Mouse (Mus musculus): ENCODE measurements around the gene Rhno1.
A peak's percentile ranks its signal among the peaks of the same experiment; 100 is the strongest.
"Not testable (repeated sequence)": the region's sequence is repeated elsewhere in the genome, so short reads cannot be mapped to it uniquely, and the experiment has no call there.

Rhno1 gene

GRCm38 (mm10) chr6:128362381-128363006 lies at the start of gene Rhno1, which contains the start of gene Foxm1:
Rhno1 (minus strand) TSS chr6:128362911.
Foxm1 (plus strand) TSS chr6:128362967.
- peak; percentile 93 for DNase-seq

- peak; percentile 87 to 92 for DNase-seq
These were observed 48.4 kb upstream of the Rhno1 start for GRCm38 (mm10) chr6:128411115-128411514.

GRCm38 (mm10) chr6:128410305-128410704 lies 47.6 kb upstream of the Rhno1 start:
- DNase-seq: no peak

- no peak for DNase-seq
These were observed 45.9 kb upstream of the Rhno1 start for GRCm38 (mm10) chr6:128408544-128409125.

GRCm38 (mm10) chr6:128404708-128405107 lies 42.0 kb upstream of the Rhno1 start:
- DNase-seq: peak; percentile 32 to 35

- peak; percentile 77 to 82 for DNase-seq
These were observed 36.9 kb upstream of the Rhno1 start for GRCm38 (mm10) chr6:128399421-128400185.

GRCm38 (mm10) chr6:128398996-128399395 lies 36.3 kb upstream of the Rhno1 start, which contains the start of gene Nrip2:
Nrip2 (plus strand) TSS chr6:128399296.
- DNase-seq: no peak

- no peak for DNase-seq
These were observed 35.0 kb upstream of the Rhno1 start for GRCm38 (mm10) chr6:128397574-128398261.

- no peak for DNase-seq
These were observed 28.0 kb upstream of the Rhno1 start for GRCm38 (mm10) chr6:128390683-128391082.

- no peak for DNase-seq
These were observed 26.5 kb upstream of the Rhno1 start for GRCm38 (mm10) chr6:128389185-128389584.

- DNase-seq: no peak
These were observed 22.3 kb upstream of the Rhno1 start for GRCm38 (mm10) chr6:128385026-128385425.

GRCm38 (mm10) chr6:128383752-128384151 lies 21.0 kb upstream of the Rhno1 start:
- no peak for DNase-seq

GRCm38 (mm10) chr6:128381254-128381653 lies 18.5 kb upstream of the Rhno1 start:
- DNase-seq: no peak

- not testable (repeated sequence) for DNase-seq
These were observed 18.0 kb upstream of the Rhno1 start for GRCm38 (mm10) chr6:128380594-128381167.

- DNase-seq: no peak
These were observed 16.9 kb upstream of the Rhno1 start for GRCm38 (mm10) chr6:128379636-128380035.

GRCm38 (mm10) chr6:128376371-128377085 lies 13.8 kb upstream of the Rhno1 start:
- DNase-seq: no peak

GRCm38 (mm10) chr6:128375192-128375591 lies 12.5 kb upstream of the Rhno1 start, which contains the start of the genes Tex52 and Gm44596:
Tex52 (plus strand) TSS chr6:128375456.
Gm44596 (plus strand) TSS chr6:128375503.
- no peak for DNase-seq

GRCm38 (mm10) chr6:128370040-128370439 lies 7.3 kb upstream of the Rhno1 start:
- DNase-seq: peak; percentile 26 to 27

- no peak for DNase-seq
These were observed 3.8 kb upstream of the Rhno1 start for GRCm38 (mm10) chr6:128366466-128366865.

- no peak for DNase-seq
These were observed 2.0 kb upstream of the Rhno1 start for GRCm38 (mm10) chr6:128364721-128365120.

GRCm38 (mm10) chr6:128363007-128363825 lies 505 bp upstream of the Rhno1 start:
- peak; percentile 49 to 54 for DNase-seq

All from cerebellum, postnatal 10 days (tissue).